Mouse (Mus musculus) CH12.LX (cell line): ENCODE data around the gene Noxo1. TPM values are rescaled to one million over a fixed set of nuclear protein-coding genes. Genes with fewer than 3 reads are reported as not detected.

Experiments used
- DNase-seq: peaks from one replicate; pipeline ENCODE4 v3.0.0-alpha.2; 2013; ENCODE audit errors: extremely low read depth
- H3K27ac ChIP-seq: 2 replicates; pipeline ENCODE4 v1.5.1; 2012; ENCODE audit warnings: low read depth, mild to moderate bottlenecking, control low read depth, moderate library complexity; ENCODE audit not compliant: insufficient read depth
- H3K27me3 ChIP-seq: replicated peaks from 2 replicates; pipeline ENCODE3; 2012; ENCODE audit warnings: inconsistent platforms
- H3K36me3 ChIP-seq, 2 experiments: replicated peaks in 1 of 2; 2 replicates each; pipeline versions ENCODE3 to v1.6.1; 2012; ENCODE audit warnings: inconsistent platforms in 1 of 2, low read length in 1 of 2, mild to moderate bottlenecking in 1 of 2, mixed read lengths in 1 of 2, moderate library complexity in 1 of 2; ENCODE audit not compliant: control insufficient read depth in 1 of 2, insufficient read depth in 1 of 2
- H3K4me1 ChIP-seq, 2 experiments: 2 replicates each; pipeline ENCODE4 v1.6.1; 2012; ENCODE audit warnings: inconsistent platforms in 1 of 2, moderate library complexity in 1 of 2; ENCODE audit not compliant: insufficient read depth in 2 of 2, control insufficient read depth in 1 of 2
- H3K4me2 ChIP-seq: 2 replicates; pipeline ENCODE4 v1.6.1; 2012; ENCODE audit warnings: low read depth, mild to moderate bottlenecking, control low read depth; ENCODE audit not compliant: poor library complexity, insufficient read depth, severe bottlenecking
- H3K4me3 ChIP-seq, 3 experiments: fragments of 150-350 bp in 1 of 3; sonication (generic) in 1 of 3; replicated peaks in 1 of 3; 2 replicates each; pipeline versions ENCODE3 to v1.5.1; 2011 to 2012; ENCODE audit warnings: low read depth in 2 of 3, low read length in 2 of 3, mild to moderate bottlenecking in 2 of 3, moderate library complexity in 2 of 3, control low read depth in 1 of 3, improper control_type of control experiment in 1 of 3, inconsistent platforms in 1 of 3, mixed read lengths in 1 of 3; ENCODE audit not compliant: poor library complexity in 1 of 3
- H3K79me2 ChIP-seq: replicated peaks from 2 replicates; pipeline ENCODE4 v1.6.1; 2012; ENCODE audit warnings: mild to moderate bottlenecking, moderate library complexity; ENCODE audit not compliant: control insufficient read depth, poor library complexity, insufficient read depth, severe bottlenecking; ENCODE audit errors: extremely low read depth
- H3K9ac ChIP-seq: 2 replicates; pipeline ENCODE4 v1.6.1; 2012; ENCODE audit warnings: low read depth, mild to moderate bottlenecking, control low read depth, moderate library complexity; ENCODE audit not compliant: insufficient read depth
- H3K9me3 ChIP-seq: replicated peaks from 2 replicates; pipeline ENCODE3; 2012; ENCODE audit warnings: low read length, inconsistent platforms, mixed read lengths
- CHD1 ChIP-seq: IDR thresholded peaks from 2 replicates; pipeline ENCODE4 v1.6.1; 2012; ENCODE audit warnings: low read depth, low read length, improper control_type of control experiment, inconsistent platforms
- CHD2 ChIP-seq: IDR thresholded peaks from 2 replicates; pipeline ENCODE4 v1.6.1; 2011; ENCODE audit warnings: low read length, improper control_type of control experiment
- E2F4 ChIP-seq: IDR thresholded peaks from 2 replicates; pipeline ENCODE4 v1.6.1; 2011; ENCODE audit warnings: low read depth, low read length, improper control_type of control experiment; ENCODE audit not compliant: insufficient replicate concordance
- ELF1 ChIP-seq: IDR thresholded peaks from 2 replicates; pipeline ENCODE4 v1.6.1; 2014; ENCODE audit warnings: low read depth, mild to moderate bottlenecking, inconsistent platforms, low read length, improper control_type of control experiment
- EP300 ChIP-seq: IDR thresholded peaks from 2 replicates; pipeline ENCODE4 v1.6.1; 2011; ENCODE audit warnings: low read length, improper control_type of control experiment
- ETS1 ChIP-seq: conservative IDR thresholded peaks from 2 replicates; pipeline ENCODE4 v1.6.1; 2012; ENCODE audit warnings: low read depth, mild to moderate bottlenecking, inconsistent platforms, low read length, improper control_type of control experiment, moderate library complexity
- GABPA ChIP-seq: IDR thresholded peaks from 2 replicates; pipeline ENCODE4 v1.6.1; 2012; ENCODE audit warnings: low read depth, low read length, improper control_type of control experiment, inconsistent platforms; ENCODE audit not compliant: insufficient replicate concordance
- JUN ChIP-seq: IDR thresholded peaks from 2 replicates; pipeline ENCODE4 v1.6.1; 2011; ENCODE audit warnings: low read depth, mild to moderate bottlenecking, low read length, improper control_type of control experiment, moderate library complexity; ENCODE audit not compliant: insufficient read depth
- KAT2A ChIP-seq: IDR thresholded peaks from 2 replicates; pipeline ENCODE4 v1.6.1; 2012; ENCODE audit warnings: low read length, improper control_type of control experiment, inconsistent platforms; ENCODE audit not compliant: insufficient replicate concordance
- MAX ChIP-seq: IDR thresholded peaks from 2 replicates; pipeline ENCODE4 v1.6.1; 2011; ENCODE audit warnings: low read length, improper control_type of control experiment
- MAZ ChIP-seq: IDR thresholded peaks from 2 replicates; pipeline ENCODE4 v1.6.1; 2012; ENCODE audit warnings: low read depth, mild to moderate bottlenecking, inconsistent platforms, low read length, improper control_type of control experiment, moderate library complexity
- NELFE ChIP-seq: IDR thresholded peaks from 2 replicates; pipeline ENCODE4 v1.6.1; 2011; ENCODE audit warnings: low read depth, low read length, improper control_type of control experiment
- NRF1 ChIP-seq: IDR thresholded peaks from 2 replicates; pipeline ENCODE4 v1.6.1; 2014; ENCODE audit warnings: low read depth, mild to moderate bottlenecking, inconsistent platforms, low read length, improper control_type of control experiment, moderate library complexity
- PAX5 ChIP-seq: IDR thresholded peaks from 2 replicates; pipeline ENCODE4 v1.6.1; 2012; ENCODE audit warnings: low read length, inconsistent platforms, mixed read lengths
- POLR2A ChIP-seq: IDR thresholded peaks from 2 replicates; pipeline ENCODE4 v1.6.1; 2011; ENCODE audit warnings: low read depth, mild to moderate bottlenecking, improper control_type of control experiment, low read length
- RAD21 ChIP-seq: IDR thresholded peaks from 2 replicates; pipeline ENCODE4 v1.6.1; 2011; ENCODE audit warnings: low read depth, mild to moderate bottlenecking, low read length, improper control_type of control experiment, moderate library complexity
- RCOR1 ChIP-seq: conservative IDR thresholded peaks from 2 replicates; pipeline ENCODE4 v1.6.1; 2012; ENCODE audit warnings: low read depth, mild to moderate bottlenecking, inconsistent platforms, low read length, improper control_type of control experiment
- SIN3A ChIP-seq: IDR thresholded peaks from 2 replicates; pipeline ENCODE4 v1.6.1; 2012; ENCODE audit warnings: low read length, improper control_type of control experiment, inconsistent platforms
- SMC3 ChIP-seq: IDR thresholded peaks from 2 replicates; pipeline ENCODE4 v1.6.1; 2011; ENCODE audit warnings: low read depth, low read length, improper control_type of control experiment
- TCF12 ChIP-seq: IDR thresholded peaks from 2 replicates; pipeline ENCODE4 v1.6.1; 2014; ENCODE audit warnings: low read depth, mild to moderate bottlenecking, inconsistent platforms, low read length, improper control_type of control experiment
- USF1 ChIP-seq: IDR thresholded peaks from 2 replicates; pipeline ENCODE4 v1.6.1; 2014; ENCODE audit warnings: low read depth, mild to moderate bottlenecking, inconsistent platforms, low read length, improper control_type of control experiment
- USF2 ChIP-seq: conservative IDR thresholded peaks from 2 replicates; pipeline ENCODE4 v1.6.1; 2011; ENCODE audit warnings: low read depth, low read length, improper control_type of control experiment
- ZC3H11A ChIP-seq: IDR thresholded peaks from 2 replicates; pipeline ENCODE4 v1.6.1; 2012; ENCODE audit warnings: low read depth, mild to moderate bottlenecking, inconsistent platforms, low read length, improper control_type of control experiment
- ZKSCAN1 ChIP-seq: IDR thresholded peaks from 2 replicates; pipeline ENCODE4 v1.6.1; 2012; ENCODE audit warnings: low read depth, inconsistent platforms, low read length, improper control_type of control experiment, borderline replicate concordance
- dilution Hi-C: fragments of 300-500 bp; cut with MboI; formaldehyde crosslinking; loops from 2 replicates; pipeline ENCODE4 v1.14.3; 2020; ENCODE audit warnings: low sequenced_read_pairs; ENCODE audit not compliant: extremely low pct_unique_long_range_greater_than_20kb, extremely low pct_ligation_motif_present
- in situ Hi-C: fragments of 300-500 bp; cut with MboI; formaldehyde crosslinking; loops from 3 replicates; pipeline ENCODE4 v1.14.3; 2019; ENCODE audit warnings: low sequenced_read_pairs, low pct_ligation_motif_present, low pct_unique_long_range_greater_than_20kb, mixed read lengths
- polyA plus RNA-seq: library from polyadenylated mRNA; unstranded; fragments of >175 nt; gene quantifications from 2 replicates; pipeline ENCODE4 v1.2.1, GENCODE M21; 2012; ENCODE audit warnings: low read depth; ENCODE audit not compliant: insufficient read length
- total RNA-seq, 2 experiments: library from RNA; depleted of rRNA; stranded (reverse); fragments of 300-350 nt in 1 of 2; fragments of >200 nt in 1 of 2; gene quantifications; 2 replicates each; pipeline ENCODE4 v1.2.3; 2012 to 2014

Gene Noxo1
- total and polyA plus RNA-seq, 3 experiments: 0.47 to 2.5 (median 0.89) TPM

DNA sequence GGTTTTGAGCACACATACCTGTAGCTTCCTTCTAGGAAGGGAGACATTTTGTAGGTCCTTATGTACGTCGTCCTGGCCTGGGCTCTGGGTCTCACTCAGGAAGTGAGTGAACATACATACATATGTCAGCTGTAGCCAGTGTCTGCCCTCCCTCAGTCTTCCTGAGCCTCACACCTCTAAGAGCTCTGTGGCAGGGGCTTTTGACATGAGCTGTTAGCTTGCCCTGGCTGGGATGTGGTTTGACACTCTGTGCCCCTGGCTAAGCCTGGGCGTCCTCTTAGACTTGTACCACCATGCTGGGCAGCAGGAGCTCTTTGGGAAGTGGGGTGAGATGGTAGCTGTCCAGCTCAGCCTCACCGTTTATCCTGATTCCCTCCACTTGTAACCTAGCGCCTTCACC, 24.7 kb upstream of the Noxo1 start:
- in situ Hi-C loops: loop anchor here (5.0 kb wide), 1 partner anchor 139 kb away; the partner anchor contains the start of gene Rab26
- peak overlapping the region; percentile 97; the same call in 1 of the 2 replicates for H3K9ac ChIP-seq

DNA sequence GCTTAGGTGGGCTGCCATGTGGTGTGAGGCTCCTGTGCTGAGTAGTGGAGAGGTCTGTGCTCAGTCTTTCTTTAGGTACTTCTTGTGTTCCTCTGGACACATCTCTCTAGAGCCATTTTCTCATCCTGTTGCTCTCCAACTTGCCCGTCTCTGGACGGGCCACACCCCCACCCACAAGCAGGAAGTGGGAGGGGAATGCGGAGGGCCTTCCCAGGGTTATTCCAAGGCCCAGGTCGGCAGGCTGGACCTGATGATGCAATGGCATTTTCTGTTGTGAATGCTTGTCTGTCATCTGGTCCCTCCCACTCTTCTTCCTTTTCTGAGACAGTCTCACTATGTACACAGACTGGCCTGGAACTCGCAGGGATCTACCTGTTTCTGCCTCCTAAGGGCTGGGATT, 23.9 kb upstream of the Noxo1 start:
- Histone ChIP-seq H3K4me3 (peak overlapping the region; percentile 1 to 99 (median 31)), H3K4me2 (peak overlapping the region; percentile 98), H3K27ac (peak overlapping the region; percentile 29), H3K9ac (peak overlapping the region; percentile 97; the same call in 1 of the 2 replicates), H3K4me1 (peaks cover 5 to 67% of the 10 kb centered on the region in 2 experiments; a peak in 2 of 4 replicates), H3K27me3 (no peaks in the 10 kb centered on the region), H3K36me3 (peaks cover 16 to 34% of the 10 kb centered on the region in 2 experiments), H3K9me3 (no peaks in the 10 kb centered on the region), H3K79me2 (peaks cover 61% of the 10 kb centered on the region)
- in situ Hi-C loops: loop anchor here (5.0 kb wide), 1 partner anchor 140 kb away; the partner anchor contains the start of gene Rab26
- no peak for DNase-seq
- TF ChIP-seq GABPA (no peak), ELF1 (peak; percentile 62)
- dilution Hi-C loops: no loop called here

More for the DNA sequence above, 24.7 kb upstream of the Noxo1 start:
- Histone ChIP-seq H3K4me2 (peak overlapping the region; percentile 98), H3K4me1 (peaks cover 5 to 74% of the 10 kb centered on the region in 2 experiments; a peak in 2 of 4 replicates)
- dilution Hi-C loops: no loop called here
- TF ChIP-seq ZC3H11A (no peak), MAX (no peak), EP300 (no peak), CHD1 (no peak), RCOR1 (no peak), USF2 (no peak), E2F4 (no peak), KAT2A (no peak), ETS1 (no peak), GABPA (no peak), POLR2A (no peak), JUN (no peak)
- TF ChIP-seq, all 38 proteins: peak for 0
- Histone ChIP-seq H3K27ac (0 out of 2 replicates have a peak overlapping the region, but pooled peaks have one; percentile 1), H3K27me3 (no peaks in the 10 kb centered on the region), H3K4me3 (peak overlapping the region in 2 of 3 experiments; percentile 88 to 99), H3K79me2 (peaks cover 56% of the 10 kb centered on the region), H3K36me3 (peaks cover 9 to 26% of the 10 kb centered on the region in 2 experiments), H3K9me3 (no peaks in the 10 kb centered on the region)
- no peak for DNase-seq

DNA sequence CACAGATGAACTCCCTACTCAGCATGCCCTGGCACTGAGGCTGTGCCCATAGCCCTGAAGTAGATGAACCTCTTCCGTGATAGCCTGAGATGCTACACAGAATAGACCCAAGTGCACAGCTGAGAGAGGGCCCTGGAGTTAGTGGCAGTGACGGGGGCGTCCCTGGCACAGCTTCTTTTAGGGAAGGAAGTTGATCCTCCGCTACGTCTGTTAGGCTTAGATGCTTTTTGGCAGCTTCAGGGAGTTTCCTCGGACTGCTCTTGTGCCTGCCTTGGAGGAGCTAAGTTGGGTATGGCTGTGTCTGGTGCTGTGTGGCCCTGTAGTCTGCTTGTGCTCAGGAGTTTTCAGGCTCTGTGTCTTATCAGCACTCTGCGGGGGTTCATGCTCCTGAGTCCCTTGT, 21.8 kb upstream of the Noxo1 start:
- H3K79me2 ChIP-seq: peaks cover 61% of the 10 kb centered on the region
- H3K4me2 ChIP-seq: no peak overlapping the region
- H3K4me1 ChIP-seq: peaks cover 5 to 52% of the 10 kb centered on the region in 2 experiments; a peak in 2 of 4 replicates
- H3K4me3 ChIP-seq: no peak overlapping the region
- in situ Hi-C loops (loop anchor here (5.0 kb wide), 1 partner anchor 142 kb away; the partner anchor contains the start of gene Rab26), dilution Hi-C loops (no loop called here)
- peaks cover 38 to 56% of the 10 kb centered on the region in 2 experiments for H3K36me3 ChIP-seq
- no peaks in the 10 kb centered on the region for H3K27me3 ChIP-seq
- H3K9me3 ChIP-seq: no peaks in the 10 kb centered on the region
- H3K27ac ChIP-seq: no peak overlapping the region
- DNase-seq: no peak
- H3K9ac ChIP-seq: no peak overlapping the region
- TF ChIP-seq E2F4: no peak
- no peak for TF ChIP-seq GABPA
- TF ChIP-seq NELFE: no peak
- TF ChIP-seq USF2: no peak
- no peak for TF ChIP-seq USF1
- TF ChIP-seq TCF12: no peak
- TF ChIP-seq EP300: no peak
- TF ChIP-seq NRF1: no peak
- no peak for TF ChIP-seq ZC3H11A
- no peak for TF ChIP-seq ELF1
- no peak for TF ChIP-seq SIN3A
- TF ChIP-seq MAZ: no peak
- TF ChIP-seq ZKSCAN1: no peak
- TF ChIP-seq PAX5: no peak
- TF ChIP-seq RAD21: no peak
- no peak for TF ChIP-seq JUN
- TF ChIP-seq CHD1: no peak
- no peak for TF ChIP-seq SMC3
- TF ChIP-seq CHD2: no peak
